Mouse (Mus musculus): ENCODE measurements around the gene Dpp8.

The Dpp8 gene

DNA sequence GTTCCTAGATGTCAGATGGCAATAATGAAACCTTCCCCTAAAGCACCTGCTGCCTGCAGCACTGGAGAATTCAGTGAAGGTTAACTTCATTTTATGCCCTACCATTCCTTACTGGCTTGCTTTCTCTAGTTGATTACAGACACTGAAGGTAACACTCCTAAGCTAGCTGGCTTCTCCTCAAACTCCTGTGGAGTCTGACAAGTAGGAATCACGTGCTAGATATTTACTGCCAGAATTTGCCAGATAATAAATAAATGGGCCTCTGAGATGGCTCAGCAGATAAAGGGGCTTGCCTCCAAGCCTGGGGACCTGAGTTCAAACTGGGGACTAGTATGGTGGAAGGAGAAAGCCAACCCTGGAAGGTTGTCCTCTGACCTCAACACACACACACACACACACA, 54.6 kb downstream of the Dpp8 start:
- DNase-seq = no peak

DNA sequence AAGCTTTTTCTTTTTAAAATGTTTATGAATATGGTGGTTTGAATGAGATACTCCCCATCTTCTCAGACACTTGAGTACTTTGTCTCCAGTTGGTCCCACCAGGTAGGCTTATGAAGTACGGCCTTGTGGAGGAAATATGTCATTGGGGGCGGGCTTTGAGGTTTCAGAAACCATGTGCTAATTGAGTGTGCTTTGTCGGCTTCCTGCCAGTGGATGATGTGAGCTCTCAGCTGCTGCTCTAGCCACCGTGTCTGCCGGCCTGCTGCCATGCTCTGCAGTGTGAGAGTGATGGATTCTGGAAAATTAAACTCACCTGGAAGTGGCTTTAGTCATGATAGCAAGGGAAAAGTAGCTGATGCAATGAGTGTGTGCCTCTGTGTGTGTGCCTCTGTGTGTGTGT, 55.3 kb downstream of the Dpp8 start:
- no peak for DNase-seq

DNA sequence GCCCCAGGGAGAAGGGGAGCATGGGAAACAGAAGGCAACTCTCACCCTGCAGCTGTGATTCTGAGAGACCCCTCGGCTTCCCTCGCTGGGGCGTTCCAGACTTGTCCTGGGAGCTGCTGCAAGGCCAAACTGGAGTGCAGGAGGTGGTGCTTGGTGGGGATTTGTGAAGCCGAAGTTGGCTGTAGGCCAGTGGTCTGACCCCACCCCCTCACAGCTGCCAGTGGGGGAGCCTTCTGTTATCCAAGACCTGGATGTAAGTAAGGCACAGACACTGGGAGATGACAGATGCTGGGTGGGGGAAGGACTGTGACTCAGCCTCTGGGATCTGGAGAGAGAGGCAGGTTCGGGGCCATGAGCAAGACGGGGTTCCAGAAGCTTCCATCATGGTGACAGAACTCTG, 62.0 kb downstream of the Dpp8 start:
- no peak for DNase-seq

DNA sequence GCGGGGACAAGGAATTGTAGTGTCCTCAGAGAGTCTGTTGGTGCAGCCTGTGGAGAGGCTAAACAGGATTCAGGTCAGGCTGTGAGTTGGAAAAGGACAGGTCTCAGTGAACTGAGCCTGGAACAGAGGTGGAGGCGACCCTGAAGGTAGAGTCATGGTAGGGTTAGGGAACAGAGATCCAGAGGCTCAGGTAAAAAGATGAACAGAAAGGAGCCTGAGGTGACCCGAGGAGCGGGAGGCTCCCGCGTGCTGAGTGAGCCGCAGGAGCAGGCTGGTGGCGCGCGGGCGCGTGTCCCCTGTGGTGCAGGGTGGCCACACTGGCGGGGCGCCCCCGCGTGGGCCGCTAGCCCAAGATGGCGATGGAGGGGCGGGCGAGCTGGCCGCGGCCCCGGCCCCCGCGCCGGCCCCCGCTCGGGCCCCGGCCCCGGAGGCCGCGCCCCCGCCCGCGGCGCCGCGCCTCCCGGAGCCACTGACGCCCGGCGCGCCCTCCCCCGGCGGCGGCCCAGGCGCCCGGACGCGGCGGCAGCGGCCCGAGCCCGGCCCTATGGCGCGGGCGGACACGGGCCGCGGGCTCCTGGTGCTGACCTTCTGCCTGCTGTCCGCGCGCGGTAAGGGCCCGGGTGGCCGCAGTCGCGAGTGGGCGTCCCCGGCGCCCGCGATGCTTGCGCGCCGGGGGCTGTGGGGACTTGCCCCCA, 68.9 kb downstream of the Dpp8 start, which contains the start of gene Igdcc4:
Gene Igdcc4, plus strand, starts transcription at position 496 of the 695 bp plus-strand sequence.
- DNase-seq = peak; percentile 28

DNA sequence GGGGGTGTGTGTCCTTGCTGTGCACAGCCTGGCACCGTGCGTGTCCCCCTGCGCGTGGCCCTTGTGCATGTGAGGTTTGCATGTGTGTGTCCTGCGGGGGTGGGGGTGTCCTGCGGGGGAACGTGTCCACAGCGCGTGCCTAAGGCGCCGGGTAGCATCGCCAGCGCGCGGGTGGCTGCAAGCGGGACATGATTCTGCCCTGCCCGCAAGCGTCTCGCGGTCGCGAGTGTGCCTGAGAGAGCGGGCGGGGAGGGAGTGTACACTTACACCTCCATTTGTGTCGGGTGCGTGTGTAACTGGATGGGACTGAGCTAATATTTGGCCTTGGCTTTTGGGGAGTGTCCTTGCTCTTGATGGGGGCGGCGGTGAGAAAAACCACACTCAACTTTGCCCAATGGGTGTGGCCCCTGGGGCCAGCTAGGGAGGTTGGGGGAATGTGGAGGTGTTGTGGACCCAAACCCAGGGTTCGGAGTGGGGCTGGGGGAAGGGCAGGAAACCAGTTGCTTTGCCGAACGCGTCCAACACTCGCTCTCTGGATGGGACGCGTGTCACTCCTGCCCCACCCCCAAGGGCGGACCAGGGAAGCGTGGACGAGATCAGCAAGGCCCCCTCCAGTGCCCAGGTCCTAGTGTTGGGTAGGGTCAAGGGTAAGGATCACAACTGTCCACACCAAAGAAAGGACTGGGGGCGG, 69.6 kb downstream of the Dpp8 start:
- DNase-seq = peak; percentile 27

DNA sequence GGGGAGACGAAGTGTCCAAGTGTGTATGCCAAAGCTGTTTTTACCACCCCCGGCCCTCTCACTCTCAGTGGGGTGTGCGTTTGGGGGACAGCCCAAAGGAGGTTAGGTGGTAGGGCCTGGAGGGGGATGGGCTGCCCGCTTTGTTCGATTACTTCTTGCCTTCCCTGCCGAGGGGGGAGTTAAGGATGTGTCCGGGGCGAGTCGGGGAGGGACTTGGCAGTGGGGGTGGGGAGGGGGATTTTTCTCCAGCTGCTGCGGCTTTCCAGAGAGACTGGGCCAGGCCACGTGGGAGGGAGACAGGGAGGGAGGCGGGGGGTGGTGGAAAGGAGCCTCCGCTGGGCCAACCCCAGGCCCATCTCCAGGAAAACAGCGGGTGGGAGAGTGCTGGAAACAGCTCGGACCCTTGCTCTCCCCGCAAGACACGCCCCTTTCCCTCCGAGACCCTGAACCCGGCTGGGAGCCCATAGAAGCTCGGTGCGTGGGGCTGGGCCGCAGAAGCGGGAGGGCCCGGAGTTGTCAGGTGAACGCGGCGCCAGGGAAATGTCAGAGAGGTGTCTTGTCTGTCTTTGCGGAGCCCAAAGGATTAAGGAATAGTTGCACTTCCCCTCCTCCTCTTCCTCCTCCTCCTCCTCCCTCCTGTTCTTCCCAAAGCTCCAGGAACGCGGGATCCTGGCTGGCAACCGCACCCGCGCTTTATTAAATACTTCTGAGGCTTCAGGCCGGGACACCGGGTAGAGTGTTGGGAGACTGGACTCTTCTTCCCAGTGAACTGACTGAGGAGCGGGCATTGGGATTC, 70.4 kb downstream of the Dpp8 start:
- peak; percentile 27 for DNase-seq

DNA sequence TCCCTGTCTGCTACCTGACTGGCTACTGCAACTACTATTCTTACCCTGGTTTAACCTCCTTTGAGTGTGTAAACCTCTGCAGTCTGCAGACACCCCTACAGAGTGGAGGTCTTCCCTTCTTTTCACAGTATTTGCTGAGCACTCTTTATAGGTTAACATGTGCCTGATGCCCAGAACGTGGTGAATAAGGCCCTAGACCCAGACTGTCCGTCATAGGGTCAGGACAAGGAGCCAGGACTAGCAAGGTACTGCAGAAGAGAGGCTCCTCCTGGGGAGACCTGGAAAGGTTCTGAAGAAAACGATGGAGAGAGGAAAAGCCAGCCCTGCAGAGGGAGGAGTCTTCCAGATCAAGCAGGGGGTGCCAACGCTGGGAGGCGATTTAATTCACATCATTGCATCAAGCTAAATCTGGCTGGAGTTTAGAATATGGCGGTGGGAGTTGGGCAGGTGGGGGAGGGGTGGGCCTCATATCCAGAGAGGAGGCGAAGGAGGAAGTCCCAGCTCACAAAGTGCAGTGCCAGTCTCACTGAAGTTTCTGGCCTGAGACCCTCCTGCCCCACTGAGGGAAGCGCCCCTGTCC, 71.0 kb downstream of the Dpp8 start:
- DNase-seq = no peak

DNA sequence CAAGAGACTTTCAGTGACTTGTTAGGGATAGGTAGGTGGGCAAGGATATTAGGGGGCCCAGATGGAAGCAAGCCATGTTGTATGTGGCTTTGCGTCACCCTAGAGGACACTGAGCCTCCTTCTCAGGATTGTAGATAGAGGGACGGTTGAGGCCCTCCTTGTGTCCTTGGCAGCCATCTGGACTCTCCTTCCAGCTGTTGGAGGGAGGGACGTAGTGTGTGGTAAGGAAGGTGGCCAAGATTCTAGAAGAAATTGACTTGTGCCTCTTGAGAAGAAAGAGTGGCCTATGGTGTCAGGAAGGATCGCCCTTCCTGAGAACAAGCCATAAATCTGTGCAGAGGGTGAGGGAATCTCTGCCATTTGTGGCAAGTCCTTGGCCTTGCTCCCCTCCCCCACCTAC, 74.6 kb downstream of the Dpp8 start:
- DNase-seq = no peak

DNA sequence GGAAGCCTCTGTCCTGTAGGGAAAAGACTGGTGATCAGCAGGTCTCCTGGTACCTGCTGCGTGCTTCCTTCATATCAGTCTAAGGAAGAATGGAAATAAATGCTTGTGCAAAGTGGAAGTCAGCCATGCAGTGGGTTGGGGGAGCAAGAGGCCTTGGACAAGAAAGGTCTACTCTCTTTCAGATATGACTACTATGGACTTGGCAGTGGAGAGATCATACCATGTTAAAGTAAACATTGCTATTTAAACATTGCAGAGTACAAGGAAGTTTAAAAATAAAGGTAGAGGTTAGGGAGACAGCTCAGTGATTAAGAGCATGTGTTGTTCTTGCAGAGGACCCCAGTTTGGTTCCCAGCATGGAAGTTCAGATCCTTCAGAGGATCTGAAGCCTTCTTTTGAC, 75.7 kb downstream of the Dpp8 start:
- DNase-seq = no peak

DNA sequence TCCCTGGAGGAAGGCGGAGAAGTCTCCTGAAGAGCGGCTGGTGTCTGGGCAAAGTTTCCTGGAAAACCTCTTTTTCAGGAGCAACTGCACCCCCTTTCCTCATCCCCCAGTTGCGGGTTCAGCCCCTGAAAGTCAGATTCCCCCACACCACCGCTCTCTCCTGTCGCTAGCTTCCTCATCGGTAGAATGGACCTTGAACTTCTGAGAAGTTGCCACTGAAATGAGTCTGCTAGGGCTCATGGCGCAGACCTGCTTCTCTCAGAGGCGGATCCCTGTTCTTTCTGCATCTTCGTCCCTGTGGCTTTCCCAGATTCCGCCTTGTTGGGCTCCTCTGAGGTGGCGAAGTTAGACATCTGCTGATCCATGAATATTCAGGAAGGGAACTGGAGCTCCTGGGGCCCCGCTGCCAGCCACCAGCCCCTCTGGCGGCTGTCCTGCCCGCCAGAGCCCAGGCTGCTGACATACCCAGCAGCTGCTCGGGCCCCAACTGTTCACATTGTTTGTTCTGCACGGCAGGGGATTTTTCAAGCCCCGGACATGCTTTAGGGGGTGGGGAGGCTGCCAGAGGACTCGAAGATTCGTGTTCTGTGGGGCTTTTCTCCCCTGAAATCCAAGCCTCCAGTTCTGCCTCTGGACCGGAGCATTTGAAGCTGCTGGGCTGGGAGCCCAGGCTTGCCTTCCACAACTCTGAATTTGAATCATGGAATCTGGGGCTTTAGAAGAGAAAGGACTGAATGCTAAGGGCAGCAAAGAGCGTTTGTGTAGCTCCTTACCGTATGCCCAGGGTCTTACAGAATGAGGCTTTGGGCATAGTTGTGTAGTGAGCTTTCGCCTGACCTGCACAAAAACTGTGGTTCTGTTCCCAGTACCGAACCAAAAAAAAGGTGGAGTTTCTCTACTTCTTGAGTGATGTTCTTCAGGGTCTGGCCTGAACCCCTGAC, 77.2 kb downstream of the Dpp8 start:
- peak; percentile 26 for DNase-seq

DNA sequence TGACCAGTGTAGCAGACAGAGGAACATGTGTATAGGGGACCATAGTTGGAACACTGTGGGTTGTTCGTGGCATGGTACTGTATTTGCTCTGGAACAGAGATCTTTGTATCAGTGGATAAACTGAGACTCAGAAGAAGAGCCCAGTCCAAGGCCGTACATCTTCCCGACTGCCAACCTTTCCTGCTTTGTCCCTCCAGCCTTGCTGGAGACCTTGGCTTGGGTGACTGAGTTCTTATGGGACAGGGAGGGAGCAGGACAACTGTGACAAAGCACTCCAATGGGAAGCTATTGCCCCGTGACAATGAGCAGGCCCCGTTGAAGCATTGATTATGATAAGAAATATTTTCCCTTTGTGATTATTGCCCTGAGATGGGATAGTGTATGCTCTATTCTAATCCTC, 79.5 kb downstream of the Dpp8 start:
- DNase-seq = no peak

DNA sequence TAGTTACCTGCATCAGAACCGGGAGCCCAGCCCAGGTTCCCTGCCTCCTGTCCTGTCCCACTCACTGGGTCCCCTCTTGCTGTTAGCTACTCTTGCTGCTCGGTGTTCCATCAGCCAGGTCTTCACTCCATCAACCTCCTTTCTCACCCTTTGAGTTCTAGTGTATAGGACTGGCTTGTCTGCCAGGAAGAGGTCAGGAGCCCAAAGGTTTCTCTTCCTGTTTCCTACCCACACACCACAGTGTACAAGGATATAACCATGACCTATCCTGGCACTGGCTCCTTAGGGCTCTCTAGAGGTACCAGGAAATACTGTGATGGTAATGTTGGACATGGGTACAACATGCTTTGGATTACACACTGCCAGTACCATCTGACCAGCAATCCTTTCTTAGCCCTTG, 81.5 kb downstream of the Dpp8 start:
- DNase-seq = no peak

DNA sequence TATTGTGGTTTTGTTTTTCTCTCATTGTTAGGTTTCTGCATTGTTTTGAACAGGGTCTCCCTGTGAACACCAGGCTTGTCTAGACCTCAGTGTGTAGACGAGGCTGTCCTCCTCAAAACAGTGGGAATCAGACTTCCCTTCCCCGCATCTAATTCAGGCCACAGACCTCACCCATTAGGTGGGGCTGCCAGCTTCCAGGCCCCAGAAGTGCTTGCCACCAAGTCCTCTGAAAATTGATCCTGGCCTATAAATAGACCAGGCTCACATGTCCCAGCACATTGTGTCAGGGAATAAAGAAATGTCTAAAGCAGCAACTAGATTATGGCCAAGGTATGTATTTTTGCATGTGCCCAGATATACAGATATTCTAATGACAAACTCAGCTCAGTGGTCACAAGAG, 83.7 kb downstream of the Dpp8 start:
- no peak for DNase-seq

DNA sequence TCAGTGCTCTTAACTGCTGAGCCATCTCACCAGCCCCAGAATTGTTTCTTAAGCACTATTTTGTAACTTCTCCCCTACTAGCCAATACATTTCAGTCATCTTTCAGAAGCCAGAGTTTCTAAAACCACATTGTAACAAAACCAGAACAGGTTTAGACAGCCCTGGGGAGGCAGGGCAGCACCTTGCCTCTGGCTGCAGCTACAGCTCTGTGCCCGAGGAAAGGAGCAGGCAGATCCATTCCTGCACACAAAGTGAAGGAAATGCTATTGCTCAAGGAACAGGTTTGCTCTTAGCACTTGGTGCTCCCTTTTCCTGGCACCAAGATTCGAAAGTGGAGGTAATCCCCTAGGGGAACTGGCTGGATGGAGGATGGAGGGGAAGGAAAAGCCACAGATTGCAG, 85.3 kb downstream of the Dpp8 start:
- DNase-seq = no peak

DNA sequence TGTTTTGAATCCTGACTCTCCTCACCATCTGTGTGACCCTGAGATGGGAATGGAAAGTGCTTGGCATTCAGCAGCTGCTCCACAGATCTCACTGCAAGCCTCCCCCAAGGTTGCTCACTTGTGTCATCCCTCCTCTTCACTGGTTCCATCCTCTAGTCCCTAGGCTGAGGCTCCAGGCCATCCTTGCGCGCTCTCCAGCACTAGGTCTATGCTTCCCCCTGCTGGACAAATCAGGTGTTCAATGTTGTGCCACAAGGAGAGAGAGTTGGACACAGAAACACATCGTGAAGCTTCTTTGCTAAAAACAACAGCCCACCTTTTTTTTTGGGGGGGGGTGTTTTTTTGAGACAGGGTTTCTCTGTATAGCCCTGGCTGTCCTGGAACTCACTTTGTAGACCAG, 88.7 kb downstream of the Dpp8 start:
- DNase-seq = peak; percentile 67

DNA sequence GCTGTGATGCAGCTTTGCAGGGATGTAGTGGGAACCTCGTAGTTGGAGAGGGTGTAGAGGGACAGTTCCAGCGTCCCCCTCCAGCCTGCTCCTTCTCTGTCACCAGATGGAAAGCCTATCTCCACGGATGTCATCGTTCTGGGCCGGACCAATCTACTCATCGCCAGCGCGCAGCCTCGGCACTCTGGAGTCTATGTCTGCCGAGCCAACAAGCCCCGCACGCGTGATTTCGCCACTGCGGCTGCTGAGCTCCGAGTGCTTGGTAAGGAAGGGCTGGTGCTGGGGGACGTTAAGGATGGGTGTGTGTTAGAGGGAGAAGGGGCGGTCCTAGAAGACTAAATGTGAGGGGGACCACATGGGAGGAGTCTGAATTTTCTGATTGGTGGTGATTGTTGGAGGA, 90.3 kb downstream of the Dpp8 start:
- DNase-seq = no peak

DNA sequence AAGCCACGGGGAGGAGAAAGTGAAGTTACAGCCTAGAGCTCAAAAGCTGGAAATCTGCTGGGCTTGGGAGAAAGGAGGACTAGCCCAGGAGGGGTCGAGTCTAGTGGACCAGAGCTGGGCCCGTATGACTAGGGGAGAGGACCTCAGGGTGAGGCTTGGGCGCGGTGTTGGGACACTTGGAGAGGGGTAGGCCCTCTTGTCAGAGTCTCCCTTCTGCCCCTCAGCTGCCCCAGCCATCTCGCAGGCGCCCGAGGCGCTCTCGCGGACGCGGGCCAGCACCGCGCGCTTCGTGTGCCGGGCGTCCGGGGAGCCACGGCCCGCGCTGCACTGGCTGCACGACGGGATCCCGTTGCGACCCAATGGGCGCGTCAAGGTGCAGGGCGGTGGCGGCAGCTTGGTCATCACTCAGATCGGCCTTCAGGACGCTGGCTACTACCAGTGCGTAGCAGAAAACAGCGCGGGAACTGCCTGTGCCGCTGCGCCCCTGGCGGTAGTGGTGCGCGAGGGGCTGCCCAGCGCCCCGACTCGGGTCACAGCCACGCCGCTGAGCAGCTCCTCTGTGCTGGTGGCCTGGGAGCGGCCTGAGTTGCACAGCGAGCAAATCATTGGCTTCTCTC, 91.4 kb downstream of the Dpp8 start:
- peak; percentile 39 for DNase-seq

DNA sequence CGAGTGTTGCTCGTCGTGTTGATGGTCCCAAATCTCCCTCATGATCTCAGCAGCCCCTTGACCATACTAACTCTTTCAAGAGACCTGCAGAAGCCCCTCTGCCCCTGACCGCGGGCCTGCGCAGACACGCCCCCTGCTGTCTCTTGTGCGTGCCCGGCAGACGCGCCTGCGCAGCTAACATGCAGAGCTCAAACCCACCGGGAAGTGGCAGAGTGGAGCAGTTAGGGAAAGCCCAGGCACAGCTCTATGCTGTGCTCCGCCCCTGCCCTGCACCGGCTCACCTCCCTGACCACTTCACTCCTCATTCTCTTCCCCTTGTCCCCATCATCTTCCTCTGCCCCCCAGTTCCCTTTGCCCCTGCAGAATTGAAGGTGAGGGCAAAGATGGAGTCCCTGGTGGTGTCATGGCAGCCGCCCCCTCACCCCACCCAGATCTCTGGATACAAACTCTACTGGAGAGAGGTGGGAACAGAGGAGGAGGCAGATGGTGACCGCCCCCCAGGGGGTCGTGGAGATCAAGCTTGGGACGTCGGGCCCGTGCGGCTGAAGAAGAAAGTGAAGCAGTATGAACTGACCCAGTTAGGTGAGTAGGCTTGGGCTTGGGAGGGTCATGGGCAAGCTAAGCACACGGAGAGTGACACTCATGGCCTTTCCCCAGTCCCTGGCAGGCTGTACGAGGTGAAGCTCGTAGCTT, 96.1 kb downstream of the Dpp8 start:
- DNase-seq = no peak

DNA sequence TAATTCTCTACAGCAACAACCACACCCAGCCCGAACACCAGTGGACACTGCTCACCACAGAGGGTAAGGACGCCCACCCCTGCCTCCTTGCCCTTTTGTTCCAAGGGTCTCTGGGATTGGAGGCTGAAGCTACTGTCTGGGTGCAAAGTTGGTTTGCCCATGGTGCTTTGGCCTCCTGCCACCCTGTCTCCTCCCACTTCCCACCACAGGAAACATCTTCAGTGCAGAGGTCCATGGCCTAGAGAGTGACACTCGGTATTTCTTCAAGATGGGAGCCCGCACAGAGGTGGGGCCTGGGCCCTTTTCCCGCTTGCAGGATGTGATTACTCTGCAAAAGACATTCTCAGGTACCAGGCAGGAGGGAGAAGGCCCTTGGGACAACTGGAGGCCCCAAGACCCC, 99.5 kb downstream of the Dpp8 start:
- no peak for DNase-seq
